Mouse (Mus musculus) liver, adult 2 months (tissue): ENCODE measurements around the gene Serinc3.

Experiments
- CTCF ChIP-seq: fragments of 200-500 bp; IDR thresholded peaks from 2 replicates; pipeline ENCODE4 v1.5.1; 2011; ENCODE audit warnings: low read depth, low read length, control low read depth
- POLR2A ChIP-seq: fragments of 200-500 bp; IDR thresholded peaks from 2 replicates; pipeline ENCODE4 v1.6.1; 2011; ENCODE audit warnings: low read length, control low read depth; ENCODE audit not compliant: insufficient read depth; ENCODE audit errors: extremely low read depth

DNA sequence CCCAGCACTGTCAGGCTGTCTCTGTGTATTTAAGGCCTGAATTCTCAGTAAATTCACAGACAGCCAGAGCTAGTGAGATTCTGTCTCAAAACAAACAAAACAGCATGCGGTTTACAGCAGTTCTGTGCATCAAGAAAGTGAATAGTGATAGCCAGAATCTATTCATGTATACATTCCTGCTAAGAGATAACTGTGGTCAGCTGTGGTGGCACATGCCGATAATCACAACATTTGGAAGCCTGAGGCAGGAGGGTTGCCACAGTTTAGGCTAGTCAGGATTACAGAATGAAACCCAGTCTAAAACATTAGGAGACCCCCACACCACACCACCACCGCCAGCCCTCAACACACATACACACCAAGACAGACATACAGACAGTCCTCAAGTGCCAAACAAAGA, 44.8 kb upstream of the Serinc3 start:
- TF ChIP-seq POLR2A (no peak), CTCF (no peak)
